Mouse (Mus musculus) small intestine, adult 2 months (tissue): ENCODE measurements at regions not wholly inside any gene's neighbourhood (a gene's known extent, or its start where the extent isn't known, plus 50 kb on each side); places are given as distances from the start of the nearest gene placed in this dataset.

ENCODE experiments used
- CTCF ChIP-seq: fragments of 200-500 bp; IDR thresholded peaks from 2 replicates; pipeline ENCODE4 v1.5.1; 2012; ENCODE audit warnings: low read depth, mild to moderate bottlenecking, control low read depth, inconsistent platforms, low read length, moderate library complexity, mixed read lengths; ENCODE audit not compliant: insufficient replicate concordance, insufficient read length; ENCODE audit errors: extremely low read depth
- POLR2A ChIP-seq: fragments of 200-500 bp; IDR thresholded peaks from 2 replicates; pipeline ENCODE4 v1.6.1; 2012; ENCODE audit warnings: low read depth, mild to moderate bottlenecking, control low read depth, inconsistent platforms, low read length, moderate library complexity

- TF ChIP-seq CTCF (no peak), POLR2A (no peak)
These were observed 364.1 kb upstream of the Gm26657 start for GRCm38 (mm10) chr4:56375745-56376144.
